ENCODE assay signal across 14 mouse cellular contexts in the genomic region with DNA sequence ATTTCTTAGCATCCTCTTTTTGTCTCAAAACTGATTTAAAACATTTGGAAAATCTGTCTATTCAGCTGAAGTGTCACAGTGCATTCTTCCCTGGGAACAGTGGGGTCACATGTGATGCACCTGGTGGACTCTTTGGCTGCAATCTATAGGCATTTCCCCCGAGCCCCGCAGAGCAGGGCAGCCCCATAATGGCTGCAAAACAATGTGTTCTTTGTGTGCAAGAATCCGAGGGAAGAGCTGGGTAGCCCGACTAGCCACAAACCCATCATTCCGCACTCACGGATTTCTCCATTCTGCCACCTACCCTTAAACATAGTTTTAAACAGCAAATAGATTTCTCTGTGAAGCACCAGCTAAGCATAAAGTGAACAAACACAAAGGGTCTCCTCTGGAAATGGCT.
DNase-seq lines count a peak whose midpoint lies in the region; ATAC-seq lines count a peak whose summit lies in the region.
"Had no signal": no experiment of that assay in that cellular context is flagged by ENCODE, and none has a peak within 500 bp of the region (broad histone marks: within the 10 kb centered on the region; RNA-seq: fewer than 3 reads in every experiment).

No protein-coding gene starts in this region.

- intact Hi-C loops in left cerebral cortex, postnatal 14 days (cut with DNase I): no loop called here

- H3K36me3 ChIP-seq in heart, embryonic 10.5 days: no peaks in the 10 kb centered on the region
- H3K36me3 ChIP-seq in forebrain, embryonic 16.5 days (ENCODE audit: control insufficient read depth, insufficient read depth): no peaks in the 10 kb centered on the region
- no peaks in the 10 kb centered on the region for H3K36me3 ChIP-seq in midbrain, embryonic 12.5 days
- H3K36me3 ChIP-seq: liver, embryonic 13.5 days had no signal

- no peak; the same call in 1 of the 2 replicates for ATAC-seq in forebrain, embryonic 16.5 days
- no peak for ATAC-seq in midbrain, embryonic 12.5 days (ENCODE audit: low FRiP score, low read depth)

- no peak overlapping the region for H3K27ac ChIP-seq in heart, embryonic 10.5 days
- H3K27ac ChIP-seq in forebrain, embryonic 16.5 days (ENCODE audit: low read length): no peak overlapping the region
- 0 out of 2 replicates have a peak overlapping the region, but pooled peaks have one; percentile 30 for H3K27ac ChIP-seq in midbrain, embryonic 12.5 days (replicated peaks)
- H3K27ac ChIP-seq: liver, embryonic 13.5 days had no signal

- H3K4me1 ChIP-seq in heart, embryonic 10.5 days: no peaks in the 10 kb centered on the region
- peaks cover 13% of the 10 kb centered on the region for H3K4me1 ChIP-seq in forebrain, embryonic 16.5 days (replicated peaks; ENCODE audit: control insufficient read depth, insufficient read depth, low read length)
- H3K4me1 ChIP-seq in midbrain, embryonic 12.5 days: peaks cover 15% of the 10 kb centered on the region
- H3K4me1 ChIP-seq: liver, embryonic 13.5 days had no signal

- peak overlapping the region; percentile 12; the same call in 1 of the 2 replicates for H3K4me2 ChIP-seq in forebrain, embryonic 16.5 days (ENCODE audit: low read length)
- H3K4me2 ChIP-seq in midbrain, embryonic 12.5 days (replicated peaks): 0 out of 2 replicates have a peak overlapping the region, but pooled peaks have one; percentile 15
- H3K4me2 ChIP-seq: liver, embryonic 13.5 days had no signal

- H3K9ac ChIP-seq in forebrain, embryonic 16.5 days (replicated peaks; ENCODE audit: low read depth, low read length): no peak overlapping the region; the same call in 1 of the 2 replicates
- no peak overlapping the region for H3K9ac ChIP-seq in midbrain, embryonic 12.5 days (replicated peaks)
- H3K9ac ChIP-seq: liver, embryonic 13.5 days had no signal

- peak; percentile 63 for DNase-seq in heart, adult 11 months
- DNase-seq in heart, embryonic 10.5 days (ENCODE audit: low spot score): no peak
- DNase-seq in retina, embryonic 14.5 days (ENCODE audit: low spot score): peak; percentile 53
- DNase-seq in layer of hippocampus, adult 9-10 months (ENCODE audit: low spot score): no peak
- no peak for DNase-seq in left cerebral cortex, postnatal 14 days (ENCODE audit: low spot score in 2 of 2)
- no peak for DNase-seq in cerebellum, adult 11-12 months
- DNase-seq: cerebellum, adult 9-11 months; heart, postnatal 36 days; kidney, adult 2 months; liver, embryonic 13.5 days; lung, postnatal 14 days; thymus, adult 2 months had no signal

- 64% methylated on average over 6 of the region's 6 CpGs for WGBS in heart, embryonic 10.5 days
- 9% methylated on average over 6 of the region's 6 CpGs for WGBS in forebrain, embryonic 16.5 days
- WGBS in midbrain, embryonic 12.5 days: 9% methylated on average over 6 of the region's 6 CpGs

- H3K27me3 ChIP-seq in heart, embryonic 10.5 days (ENCODE audit: insufficient read depth, poor library complexity, severe bottlenecking): no peaks in the 10 kb centered on the region
- H3K27me3 ChIP-seq in forebrain, embryonic 16.5 days (replicated peaks; ENCODE audit: control insufficient read depth, insufficient read depth, low read length): no peaks in the 10 kb centered on the region
- no peaks in the 10 kb centered on the region for H3K27me3 ChIP-seq in midbrain, embryonic 12.5 days
- H3K27me3 ChIP-seq: liver, embryonic 13.5 days had no signal

- no peaks in the 10 kb centered on the region for H3K9me3 ChIP-seq in heart, embryonic 10.5 days
- H3K9me3 ChIP-seq in forebrain, embryonic 16.5 days (ENCODE audit: control insufficient read depth, low read length): no peaks in the 10 kb centered on the region
- H3K9me3 ChIP-seq in midbrain, embryonic 12.5 days: no peaks in the 10 kb centered on the region

- H3K4me3 ChIP-seq in heart, embryonic 10.5 days: no peak overlapping the region
- no peak overlapping the region for H3K4me3 ChIP-seq in forebrain, embryonic 16.5 days (replicated peaks; ENCODE audit: low read length)
- no peak overlapping the region for H3K4me3 ChIP-seq in midbrain, embryonic 12.5 days
- H3K4me3 ChIP-seq: liver, embryonic 13.5 days had no signal

Comparison
In these comparisons a context has a peak if more than half of its experiments do, and no peak if none do; other contexts are left out.
1. DNase-seq: peak in heart, adult 11 months (single experiment) and retina, embryonic 14.5 days (single experiment); none in heart, embryonic 10.5 days (single experiment), layer of hippocampus, adult 9-10 months (single experiment), left cerebral cortex, postnatal 14 days (0 of 2) and cerebellum, adult 11-12 months (single experiment).